Mouse (Mus musculus) retina, postnatal 7 days (tissue): ENCODE measurements around the gene Prlh.
A peak's percentile ranks its signal among the peaks of the same experiment; 100 is the strongest.

ENCODE experiments used
- DNase-seq: peaks from one replicate; pipeline ENCODE4 v3.0.0-alpha.2; 2012; ENCODE audit warnings: low read depth, low spot score

Gene Prlh

GRCm38 (mm10) chr1:90952808-90953207 is at the start of gene Prlh:
TSS of gene Prlh (plus strand) at chr1:90953108.
- no peak for DNase-seq

- DNase-seq, result no peak
These were observed 49.5 kb upstream of the Prlh start for GRCm38 (mm10) chr1:90903211-90903945.

GRCm38 (mm10) chr1:90903971-90904458 is 48.9 kb upstream of the Prlh start:
- no peak for DNase-seq

GRCm38 (mm10) chr1:90904729-90905404 is 48.0 kb upstream of the Prlh start:
- DNase-seq, result no peak

- peak; percentile 33 for DNase-seq
These were observed 46.6 kb upstream of the Prlh start for GRCm38 (mm10) chr1:90906357-90906756.

- no peak for DNase-seq
These were observed 43.7 kb upstream of the Prlh start for GRCm38 (mm10) chr1:90909161-90909560.

- DNase-seq, result no peak
These were observed 43.2 kb upstream of the Prlh start for GRCm38 (mm10) chr1:90909631-90910152.

- DNase-seq, result no peak
These were observed 39.7 kb upstream of the Prlh start for GRCm38 (mm10) chr1:90913231-90913630.

GRCm38 (mm10) chr1:90914948-90915569 is 37.8 kb upstream of the Prlh start, which contains the start of gene Mlph:
TSS of gene Mlph (plus strand) at chr1:90915085.
- no peak for DNase-seq

GRCm38 (mm10) chr1:90917509-90917908 is 35.4 kb upstream of the Prlh start:
- no peak for DNase-seq

- no peak for DNase-seq
These were observed 31.2 kb upstream of the Prlh start for GRCm38 (mm10) chr1:90921687-90922086.

- DNase-seq, result no peak
These were observed 26.9 kb upstream of the Prlh start for GRCm38 (mm10) chr1:90926030-90926429.

GRCm38 (mm10) chr1:90927308-90927707 is 25.6 kb upstream of the Prlh start:
- DNase-seq, result no peak

GRCm38 (mm10) chr1:90927929-90928574 is 24.9 kb upstream of the Prlh start:
- no peak for DNase-seq

- DNase-seq, result peak; percentile 64
These were observed 24.4 kb upstream of the Prlh start for GRCm38 (mm10) chr1:90928575-90928934.

- no peak for DNase-seq
These were observed 19.9 kb upstream of the Prlh start for GRCm38 (mm10) chr1:90933001-90933400.

- no peak for DNase-seq
These were observed 15.9 kb upstream of the Prlh start for GRCm38 (mm10) chr1:90936990-90937389.

- DNase-seq, result no peak
These were observed 12.9 kb upstream of the Prlh start for GRCm38 (mm10) chr1:90939980-90940379.

GRCm38 (mm10) chr1:90945171-90945570 is 7.7 kb upstream of the Prlh start:
- no peak for DNase-seq

- no peak for DNase-seq
These were observed 5.7 kb upstream of the Prlh start for GRCm38 (mm10) chr1:90947252-90947651.

- no peak for DNase-seq
These were observed 3.6 kb upstream of the Prlh start for GRCm38 (mm10) chr1:90949309-90949708.

GRCm38 (mm10) chr1:90951670-90952069 is 1.2 kb upstream of the Prlh start:
- no peak for DNase-seq
